Mouse (Mus musculus) midbrain, embryonic 15.5 days (tissue): ENCODE data around the gene Baz2b. TPM values are rescaled to one million over a fixed set of nuclear protein-coding genes. Genes with fewer than 3 reads are reported as not detected.
A peak's percentile ranks its signal among the peaks of the same experiment; 100 is the strongest.

Experiments
- ATAC-seq: fragments of 200-750 bp; cut with Nextera tagmentation; replicated peaks from 2 replicates; pipeline ENCODE4 v1.8.0; 2017; ENCODE audit warnings: moderate TSS enrichment
- H3K27ac ChIP-seq: fragments of 300-500 bp; sonication (generic); 2 replicates; pipeline ENCODE4 v1.5.1; 2015; ENCODE audit warnings: mild to moderate bottlenecking, inconsistent platforms
- H3K27me3 ChIP-seq: fragments of 300-500 bp; sonication (generic); replicated peaks from 2 replicates; pipeline ENCODE4 v1.6.1; 2015; ENCODE audit warnings: inconsistent platforms
- H3K36me3 ChIP-seq: fragments of 300-500 bp; sonication (generic); replicated peaks from 2 replicates; pipeline ENCODE4 v1.6.1; 2015; ENCODE audit warnings: inconsistent platforms
- H3K4me1 ChIP-seq: fragments of 300-500 bp; sonication (generic); 2 replicates; pipeline ENCODE4 v1.6.1; 2015; ENCODE audit warnings: inconsistent platforms
- H3K4me2 ChIP-seq: fragments of 300-500 bp; sonication (generic); 2 replicates; pipeline ENCODE4 v1.6.1; 2015; ENCODE audit warnings: inconsistent platforms, mild to moderate bottlenecking, moderate library complexity
- H3K4me3 ChIP-seq: fragments of 300-500 bp; sonication (generic); 2 replicates; pipeline ENCODE4 v1.5.1; 2015; ENCODE audit warnings: mild to moderate bottlenecking, inconsistent platforms
- H3K9ac ChIP-seq: fragments of 300-500 bp; sonication (generic); 2 replicates; pipeline ENCODE4 v1.6.1; 2015; ENCODE audit warnings: mild to moderate bottlenecking, inconsistent platforms
- H3K9me3 ChIP-seq: fragments of 300-500 bp; sonication (generic); 2 replicates; pipeline ENCODE4 v1.6.1; 2016; ENCODE audit warnings: inconsistent platforms
- WGBS: fragments of 180-500 bp; shearing (Covaris S2); methylation state at CpG from one replicate; pipeline ENCODE4 v1.1.7; 2015; ENCODE audit warnings: mixed read lengths; 5-methylcytosine and 5-hydroxymethylcytosine counted together
- polyA plus RNA-seq: library from polyadenylated mRNA; unstranded; fragments of >200 nt; fragmentation: Nextera tagmentation; extraction: Ambion mirVana; gene quantifications from 2 replicates; pipeline ENCODE4 v1.2.1, GENCODE M21; 2015

The Baz2b gene
- polyA plus RNA-seq, 1 experiment from 2014 or later: 86.7 TPM

DNA sequence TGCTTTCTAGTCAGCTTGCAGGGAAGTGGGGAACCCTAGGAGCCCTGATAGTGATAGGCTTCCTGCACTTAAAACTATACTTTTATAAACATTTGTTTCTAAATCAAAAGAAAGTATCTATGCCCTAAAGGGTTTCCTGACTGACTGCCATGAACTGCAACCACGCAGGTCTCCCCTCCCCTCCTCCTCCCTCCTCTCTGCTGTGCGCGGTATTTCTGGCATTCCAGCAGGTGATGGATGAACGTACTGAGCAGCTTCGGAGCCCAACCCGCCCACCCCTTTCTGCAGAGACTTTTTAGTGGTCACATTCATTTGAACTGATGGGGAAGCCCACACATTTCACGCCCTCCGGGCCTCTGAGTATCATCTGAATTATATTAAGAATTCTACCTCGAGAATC is 273.3 kb downstream of the Baz2b start:
- ATAC-seq: no peak

GRCm38 (mm10) chr2:59933129-59933528 is 276.5 kb downstream of the Baz2b start:
- Histone ChIP-seq H3K36me3 (0 out of 2 replicates have a peak, but pooled peaks cover 3% of the 10 kb centered on the region), H3K9me3 (no peaks in the 10 kb centered on the region), H3K4me1 (no peaks in the 10 kb centered on the region), H3K9ac (no peak overlapping the region), H3K27ac (no peak overlapping the region), H3K27me3 (no peaks in the 10 kb centered on the region), H3K4me2 (no peak overlapping the region), H3K4me3 (no peak overlapping the region)
- ATAC-seq: no peak
- 93% methylated on average over 3 of the region's 3 CpGs for WGBS

More for the DNA sequence above, 273.3 kb downstream of the Baz2b start:
- no peak overlapping the region for H3K4me3 ChIP-seq
- H3K36me3 ChIP-seq: 0 out of 2 replicates have a peak, but pooled peaks cover 2% of the 10 kb centered on the region
- no peak overlapping the region for H3K4me2 ChIP-seq
- 37% methylated on average over 9 of the region's 9 CpGs for WGBS
- H3K27me3 ChIP-seq: no peaks in the 10 kb centered on the region
- no peak overlapping the region for H3K27ac ChIP-seq
- no peak overlapping the region for H3K9ac ChIP-seq
- no peaks in the 10 kb centered on the region for H3K9me3 ChIP-seq
- H3K4me1 ChIP-seq: no peaks in the 10 kb centered on the region

DNA sequence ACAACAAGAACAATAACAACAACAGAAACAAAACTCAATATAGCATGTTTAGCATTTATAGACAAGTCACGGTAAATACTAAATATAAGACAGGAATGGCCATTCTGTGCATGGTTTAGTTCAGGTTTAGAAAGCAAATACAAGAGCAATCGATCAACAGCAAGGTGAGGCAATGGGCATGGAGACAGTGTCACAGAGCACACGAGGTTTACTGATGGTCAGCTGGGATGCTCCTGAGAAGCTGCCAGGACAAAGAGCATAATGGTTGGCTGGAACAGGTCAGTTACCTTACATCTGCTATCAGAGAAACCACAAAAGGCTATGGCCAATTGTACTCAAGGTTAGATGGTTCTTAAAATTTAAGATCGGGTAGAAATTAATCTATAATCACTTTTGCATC is 277.4 kb downstream of the Baz2b start:
- Histone ChIP-seq H3K36me3 (0 out of 2 replicates have a peak, but pooled peaks cover 3% of the 10 kb centered on the region), H3K4me3 (no peak overlapping the region), H3K9me3 (no peaks in the 10 kb centered on the region), H3K4me2 (no peak overlapping the region), H3K9ac (no peak overlapping the region), H3K27me3 (no peaks in the 10 kb centered on the region), H3K4me1 (no peaks in the 10 kb centered on the region), H3K27ac (no peak overlapping the region)
- ATAC-seq: no peak
- 91% methylated on average over 4 of the region's 4 CpGs for WGBS

GRCm38 (mm10) chr2:59913610-59914009 is 296.0 kb downstream of the Baz2b start:
- 61% methylated on average over 11 of the region's 11 CpGs for WGBS
- no peaks in the 10 kb centered on the region for H3K9me3 ChIP-seq
- H3K27ac ChIP-seq: no peak overlapping the region
- H3K4me3 ChIP-seq: no peak overlapping the region
- H3K9ac ChIP-seq: no peak overlapping the region
- H3K4me2 ChIP-seq: no peak overlapping the region
- H3K4me1 ChIP-seq: no peaks in the 10 kb centered on the region
- no peak for ATAC-seq
- H3K36me3 ChIP-seq: peaks cover 39% of the 10 kb centered on the region
- H3K27me3 ChIP-seq: no peaks in the 10 kb centered on the region

GRCm38 (mm10) chr2:59908048-59908447 is 301.6 kb downstream of the Baz2b start:
- ATAC-seq: no peak
- H3K4me1 ChIP-seq: no peaks in the 10 kb centered on the region
- H3K27me3 ChIP-seq: no peaks in the 10 kb centered on the region
- H3K9me3 ChIP-seq: no peaks in the 10 kb centered on the region
- peaks cover 29% of the 10 kb centered on the region for H3K36me3 ChIP-seq
- no peak overlapping the region for H3K4me2 ChIP-seq
- H3K4me3 ChIP-seq: no peak overlapping the region
- no peak overlapping the region for H3K9ac ChIP-seq
- H3K27ac ChIP-seq: no peak overlapping the region
- 91% methylated on average over 9 of the region's 9 CpGs for WGBS

GRCm38 (mm10) chr2:59904007-59904406 is 305.6 kb downstream of the Baz2b start:
- 83% methylated on average over 7 of the region's 7 CpGs for WGBS
- no peak for ATAC-seq
- Histone ChIP-seq H3K4me1 (no peaks in the 10 kb centered on the region), H3K9ac (no peak overlapping the region), H3K9me3 (no peaks in the 10 kb centered on the region), H3K4me2 (no peak overlapping the region), H3K4me3 (no peak overlapping the region), H3K36me3 (peaks cover 18% of the 10 kb centered on the region; the same call in 1 of the 2 replicates), H3K27ac (no peak overlapping the region), H3K27me3 (no peaks in the 10 kb centered on the region)

GRCm38 (mm10) chr2:59898666-59899065 is 311.0 kb downstream of the Baz2b start:
- 85% methylated on average over 4 of the region's 4 CpGs for WGBS
- Histone ChIP-seq H3K36me3 (peaks cover 15% of the 10 kb centered on the region; the same call in 1 of the 2 replicates), H3K9ac (no peak overlapping the region), H3K27me3 (no peaks in the 10 kb centered on the region), H3K4me3 (no peak overlapping the region), H3K9me3 (no peaks in the 10 kb centered on the region), H3K27ac (no peak overlapping the region), H3K4me1 (no peaks in the 10 kb centered on the region), H3K4me2 (no peak overlapping the region)
- no peak for ATAC-seq

GRCm38 (mm10) chr2:59898105-59898504 is 311.5 kb downstream of the Baz2b start:
- H3K4me1 ChIP-seq: no peaks in the 10 kb centered on the region
- H3K9me3 ChIP-seq: no peaks in the 10 kb centered on the region
- no peak overlapping the region for H3K9ac ChIP-seq
- H3K27ac ChIP-seq: no peak overlapping the region
- 85% methylated on average over 6 of the region's 7 CpGs for WGBS
- peaks cover 15% of the 10 kb centered on the region; the same call in 1 of the 2 replicates for H3K36me3 ChIP-seq
- H3K27me3 ChIP-seq: no peaks in the 10 kb centered on the region
- no peak overlapping the region for H3K4me3 ChIP-seq
- no peak overlapping the region for H3K4me2 ChIP-seq
- no peak for ATAC-seq

DNA sequence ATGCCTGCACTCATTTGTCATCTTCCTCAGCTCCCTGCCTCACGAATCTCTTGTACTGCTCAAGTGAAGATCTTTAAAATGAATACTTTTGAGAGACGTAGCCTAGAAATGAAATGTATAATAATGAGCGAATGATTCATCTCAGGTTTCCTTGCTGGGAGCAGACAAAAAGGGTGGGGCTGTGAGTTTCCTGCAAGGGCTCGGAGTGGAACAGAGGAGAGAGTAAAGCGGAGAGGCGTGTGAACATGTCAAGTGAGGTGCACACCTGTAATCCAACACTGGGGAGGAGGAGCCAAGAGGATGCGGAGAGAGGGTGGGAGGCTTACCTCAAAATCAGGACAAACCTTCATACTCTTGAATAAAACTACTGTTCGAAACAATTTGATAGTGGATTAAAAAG is 312.8 kb downstream of the Baz2b start:
- ATAC-seq: no peak
- Histone ChIP-seq H3K36me3 (peaks cover 15% of the 10 kb centered on the region; the same call in 1 of the 2 replicates), H3K4me3 (no peak overlapping the region), H3K4me2 (no peak overlapping the region), H3K9me3 (no peaks in the 10 kb centered on the region), H3K4me1 (no peaks in the 10 kb centered on the region), H3K27me3 (no peaks in the 10 kb centered on the region), H3K27ac (no peak overlapping the region), H3K9ac (no peak overlapping the region)
- 82% methylated on average over 8 of the region's 8 CpGs for WGBS

DNA sequence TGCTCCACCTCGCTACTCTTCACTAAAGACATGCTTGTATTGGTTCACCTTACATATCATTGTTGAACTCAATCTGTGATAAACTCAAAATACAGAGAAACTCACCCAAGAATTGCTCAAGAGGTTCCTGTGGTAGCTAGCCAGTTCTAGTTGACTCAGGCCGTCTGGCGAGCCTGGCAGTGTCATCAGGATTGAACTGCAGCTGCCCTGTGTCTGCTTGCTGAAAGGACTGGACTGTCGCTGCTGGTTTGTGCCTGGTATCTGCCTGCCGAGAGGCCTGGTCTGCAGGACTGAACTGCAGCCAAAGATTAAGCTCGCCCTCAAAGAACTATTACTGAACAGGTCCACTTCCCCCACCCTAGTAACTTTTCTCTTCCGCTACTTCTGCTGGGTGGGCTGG is 313.2 kb downstream of the Baz2b start:
- ATAC-seq: no peak
- Histone ChIP-seq H3K27me3 (no peaks in the 10 kb centered on the region), H3K4me3 (no peak overlapping the region), H3K9me3 (no peaks in the 10 kb centered on the region), H3K4me1 (no peaks in the 10 kb centered on the region), H3K36me3 (peaks cover 11% of the 10 kb centered on the region; the same call in 1 of the 2 replicates), H3K4me2 (no peak overlapping the region), H3K9ac (no peak overlapping the region), H3K27ac (no peak overlapping the region)
- WGBS: 78% methylated on average over 7 of the region's 7 CpGs

- no peak overlapping the region for H3K4me3 ChIP-seq
- WGBS: 91% methylated on average over 6 of the region's 6 CpGs
- no peak overlapping the region for H3K27ac ChIP-seq
- H3K27me3 ChIP-seq: no peaks in the 10 kb centered on the region
- H3K9ac ChIP-seq: no peak overlapping the region
- no peaks in the 10 kb centered on the region for H3K36me3 ChIP-seq
- no peak for ATAC-seq
- no peaks in the 10 kb centered on the region for H3K9me3 ChIP-seq
- H3K4me2 ChIP-seq: no peak overlapping the region
- no peaks in the 10 kb centered on the region for H3K4me1 ChIP-seq
These were observed 319.9 kb downstream of the Baz2b start for GRCm38 (mm10) chr2:59889699-59890098.

DNA sequence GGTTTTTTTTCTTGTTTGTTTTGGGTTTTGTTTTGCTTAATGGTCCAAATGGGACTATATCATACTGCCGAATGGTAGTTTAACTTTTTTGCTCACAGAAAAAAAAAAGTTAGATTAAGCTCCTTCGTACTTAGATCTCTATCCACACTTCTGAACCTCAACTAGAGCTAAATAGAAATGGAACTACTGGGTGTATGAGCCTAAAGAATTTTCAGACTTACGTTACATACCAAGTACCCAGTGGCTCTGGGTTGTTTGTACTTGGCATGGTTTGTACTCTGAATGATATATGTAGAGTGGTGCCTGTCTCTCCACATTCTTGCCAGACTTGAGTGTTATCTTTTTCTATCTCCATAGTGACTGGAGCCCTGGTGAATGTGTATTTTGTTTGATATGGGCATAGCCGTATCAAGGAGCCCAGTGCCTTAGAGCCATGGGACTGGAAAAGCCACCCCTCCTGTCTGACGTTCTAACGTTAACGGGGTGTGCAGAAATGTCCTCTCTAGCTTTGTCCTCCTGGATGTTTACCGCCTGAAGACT is 326.8 kb downstream of the Baz2b start:
- 76% methylated on average over 8 of the region's 8 CpGs for WGBS
- no peak overlapping the region for H3K27ac ChIP-seq
- peaks cover 6% of the 10 kb centered on the region for H3K4me1 ChIP-seq
- no peaks in the 10 kb centered on the region for H3K27me3 ChIP-seq
- H3K9me3 ChIP-seq: no peaks in the 10 kb centered on the region
- H3K36me3 ChIP-seq: no peaks in the 10 kb centered on the region
- peak overlapping the region; percentile 97 for H3K4me2 ChIP-seq
- peak overlapping the region; percentile 93 for H3K4me3 ChIP-seq
- H3K9ac ChIP-seq: no peak overlapping the region
- ATAC-seq: peak; percentile 37
